Mouse (Mus musculus): ENCODE results near the gene Arhgap24. TPM values are rescaled to one million over a fixed set of nuclear protein-coding genes. Genes with fewer than 3 reads are reported as not detected.

The Arhgap24 gene
- total RNA-seq (2021) = 1 to 10 TPM; 8.7 to 9.1 TPM
- long read RNA-seq, experiment 1, transcript Arhgap24-201 (7 exons, 3,632 nt) = major isoform, 6 of 10 reads
- long read RNA-seq, experiment 1, partial matches to known transcripts = 1 of 10 reads
- long read RNA-seq, experiment 1, other reads (novel, unspliced or antisense) = 2 of 10 reads
- long read RNA-seq, experiment 2, transcript Arhgap24-201 (7 exons, 3,632 nt) = major isoform, 10 of 17 reads
- long read RNA-seq, experiment 2, partial matches to known transcripts = 0 of 17 reads
- long read RNA-seq, experiment 2, other reads (novel, unspliced or antisense) = 4 of 17 reads

DNA sequence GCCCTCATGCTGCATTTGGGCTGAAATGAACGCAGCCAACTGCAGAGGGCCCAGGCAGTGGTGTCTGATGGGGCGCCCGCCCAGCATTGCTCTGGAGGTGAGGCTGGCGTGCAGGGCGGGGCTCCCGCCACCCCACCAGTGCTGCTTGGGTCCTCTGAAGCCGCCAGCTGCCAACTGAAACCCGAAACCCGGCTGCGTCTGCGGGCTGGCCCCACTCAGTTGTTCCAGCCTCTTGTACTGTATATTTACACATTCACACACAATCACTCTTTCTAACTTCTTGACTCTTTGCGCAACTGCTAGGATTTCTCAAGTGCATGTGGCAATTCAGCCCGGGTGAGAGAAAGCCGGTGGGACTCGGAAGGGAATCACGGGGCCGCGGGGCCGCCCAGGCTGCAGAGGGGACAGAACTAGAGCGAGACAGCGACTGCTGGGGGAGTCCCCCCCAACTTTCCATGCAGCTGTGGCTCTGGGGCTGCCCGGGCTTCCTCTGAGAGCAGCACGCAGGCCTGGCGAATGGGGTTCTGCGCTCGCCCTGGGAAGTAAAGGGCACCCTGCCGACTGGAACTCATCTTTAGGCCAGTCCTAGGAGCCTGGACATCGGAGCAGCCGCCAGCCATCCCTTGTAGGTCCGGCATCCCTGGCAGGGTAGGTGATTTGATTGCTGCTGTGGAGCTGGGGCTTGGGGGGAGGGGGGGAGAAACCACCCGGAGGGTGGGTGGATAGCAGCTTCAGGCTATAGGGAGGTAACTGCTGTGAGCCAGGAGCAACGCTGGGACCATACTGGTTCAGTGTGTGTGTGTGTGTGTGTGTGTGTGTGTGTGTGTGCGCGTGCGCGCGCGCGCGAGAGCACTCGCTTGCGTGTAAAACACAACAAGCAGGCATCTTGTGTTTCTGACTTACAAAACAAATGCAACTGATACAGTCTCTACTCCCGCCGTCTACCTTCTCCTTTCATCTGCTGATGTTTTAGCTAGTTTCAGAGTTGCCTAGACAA, at the start of gene Arhgap24:
TSS of gene Arhgap24 (plus strand) at position 177 of the 997 bp plus-strand sequence.
- DNase-seq (ENCODE audit: low spot score in 2 of 2) = peak in 1 of 2 experiments; percentile 19

DNA sequence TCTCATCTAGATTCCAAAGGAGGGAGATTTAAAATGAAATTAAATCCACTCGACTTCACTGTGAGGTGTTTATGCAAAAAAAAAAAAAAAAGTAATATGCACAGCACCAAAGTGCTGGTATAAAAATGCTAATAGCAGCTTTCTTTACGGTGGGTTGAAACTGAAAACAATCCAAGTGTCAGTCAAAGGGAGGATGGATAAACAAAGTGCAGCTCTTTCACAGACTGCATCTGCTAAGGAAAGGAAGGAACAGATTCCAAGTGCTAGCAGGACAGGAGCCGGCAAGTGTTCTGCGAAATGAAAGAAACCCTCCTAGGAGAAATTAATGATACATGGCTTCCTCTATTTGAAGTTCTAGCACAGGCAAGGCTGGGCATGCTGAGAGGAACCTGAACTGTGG, 47.0 kb upstream of the Arhgap24 start:
- DNase-seq (ENCODE audit: low spot score in 2 of 2) = no peak

DNA sequence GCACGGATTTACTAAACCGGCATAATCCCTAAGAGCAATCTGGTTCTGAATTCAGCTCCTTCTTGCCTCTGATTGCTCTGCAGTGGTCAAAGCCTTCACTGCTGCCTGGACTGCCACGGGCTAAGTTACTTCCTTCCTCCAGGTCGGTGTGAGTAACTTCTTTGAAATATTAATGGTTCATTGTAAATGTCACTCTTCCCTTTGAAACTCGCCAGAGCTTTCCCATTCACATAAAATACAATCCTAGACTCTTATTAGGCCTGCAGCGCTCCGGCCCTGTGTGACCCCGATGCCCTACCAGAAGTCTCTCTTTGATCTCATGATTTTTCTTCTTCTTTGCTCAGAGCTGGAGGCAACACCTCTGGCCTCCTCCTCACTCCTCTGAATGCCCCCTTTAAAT, 44.6 kb upstream of the Arhgap24 start:
- DNase-seq (ENCODE audit: low spot score in 2 of 2) = no peak

DNA sequence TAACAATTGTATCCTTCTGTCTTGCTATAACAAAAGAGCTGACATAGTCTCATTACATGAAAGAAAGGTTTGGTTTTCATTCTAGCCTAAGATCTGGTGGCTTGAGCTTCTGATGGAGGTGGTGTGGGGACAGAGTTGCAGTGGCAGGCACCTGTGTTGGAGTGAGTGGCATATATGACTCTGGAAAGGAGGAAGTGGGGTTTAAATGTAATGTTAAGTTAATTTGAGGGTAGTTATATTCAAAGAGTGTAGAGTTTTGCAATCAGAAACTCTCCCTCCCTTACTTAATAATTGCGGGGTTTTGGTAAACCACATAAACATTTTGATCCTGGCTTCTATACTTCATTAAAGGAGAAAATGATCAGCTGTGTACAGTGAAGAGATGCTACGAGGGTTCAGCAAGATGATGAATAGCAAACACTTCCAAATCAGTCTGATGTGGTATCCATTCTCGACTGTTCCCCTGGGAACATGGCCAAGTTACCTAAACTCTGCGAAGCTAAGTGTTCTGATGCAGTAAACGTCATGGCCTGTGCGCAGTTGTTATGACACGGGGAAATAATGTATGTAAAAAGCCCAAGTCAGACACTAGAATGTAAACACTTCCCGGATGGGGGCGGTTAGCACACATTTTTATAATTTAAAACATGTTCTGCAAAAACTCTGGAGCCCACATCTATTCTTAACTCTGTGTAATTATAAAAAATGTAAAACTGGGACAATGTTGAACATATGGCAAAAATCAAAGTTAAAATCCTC, 41.9 kb upstream of the Arhgap24 start:
- no peak for DNase-seq (ENCODE audit: low spot score in 2 of 2)

DNA sequence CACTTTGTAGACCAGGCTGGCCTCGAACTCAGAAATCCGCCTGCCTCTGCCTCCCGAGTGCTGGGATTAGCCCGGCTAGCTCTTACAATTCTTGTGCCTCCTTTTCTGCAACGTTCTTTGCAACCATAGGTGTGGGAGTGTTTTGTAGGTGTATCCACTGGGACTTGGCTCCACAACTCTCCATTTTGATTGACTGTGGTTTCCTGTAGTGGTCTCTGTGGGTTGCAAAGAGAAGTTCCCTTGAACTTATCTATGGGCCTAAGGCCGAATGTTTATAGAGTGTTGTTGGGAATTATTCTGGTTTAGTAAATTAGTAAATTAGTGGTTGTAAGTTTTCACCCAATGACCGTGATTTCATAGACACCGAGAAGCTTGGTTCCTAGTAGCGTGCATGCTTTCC, 33.8 kb upstream of the Arhgap24 start:
- DNase-seq (ENCODE audit: low spot score in 2 of 2) = no peak

DNA sequence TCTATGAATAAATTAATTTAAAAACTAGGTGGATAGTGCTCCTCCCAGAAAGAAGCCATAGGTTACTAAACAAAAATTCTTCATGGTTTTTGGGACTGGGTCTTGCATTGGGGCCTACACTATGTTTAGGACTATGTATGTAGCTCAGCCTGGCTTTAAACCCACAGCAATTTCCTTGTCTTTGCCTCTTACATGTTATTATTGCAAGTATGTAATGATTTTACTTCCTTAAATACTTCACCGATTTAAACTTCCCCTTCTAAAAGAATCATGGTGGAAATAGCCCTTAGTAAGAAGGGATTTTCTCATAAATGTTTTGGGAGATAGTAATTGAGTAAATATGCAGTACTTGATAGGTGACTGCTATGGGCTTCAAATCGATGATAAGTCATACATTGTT, 30.3 kb upstream of the Arhgap24 start:
- DNase-seq (ENCODE audit: low spot score in 2 of 2) = no peak

DNA sequence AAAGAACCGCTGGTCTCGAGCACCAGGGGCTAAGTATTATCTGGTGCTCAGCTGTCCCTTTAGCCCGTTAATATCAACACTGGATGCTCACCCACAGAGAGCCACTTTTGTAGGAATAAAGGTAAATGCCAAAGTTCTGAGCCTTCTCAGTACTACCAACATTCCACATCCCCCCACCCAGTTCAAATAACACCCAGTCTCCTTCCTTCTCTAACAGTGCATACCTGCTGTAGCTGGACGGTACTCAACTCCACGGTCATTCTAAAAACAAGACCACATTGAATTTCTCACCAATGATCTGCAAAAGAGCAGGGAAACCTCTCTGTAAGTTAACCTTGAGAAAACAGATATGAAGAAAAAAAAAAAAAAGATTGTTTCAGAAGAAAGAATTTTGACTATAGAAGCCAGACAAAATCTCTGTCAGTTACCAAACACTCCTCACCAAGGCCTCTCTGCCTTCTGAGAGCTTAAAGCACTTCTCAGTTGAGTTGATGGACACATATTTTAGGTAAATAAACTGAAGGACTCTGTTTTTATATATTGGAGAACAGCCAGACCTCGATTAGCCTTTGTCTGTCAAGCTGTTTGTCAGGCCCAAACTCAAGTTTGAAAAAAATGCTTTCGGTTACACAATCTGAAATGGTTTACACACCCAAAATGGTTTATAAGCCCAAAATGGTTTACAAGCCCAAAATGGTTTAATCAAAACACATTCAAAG, 29.0 kb upstream of the Arhgap24 start:
- no peak for DNase-seq (ENCODE audit: low spot score in 2 of 2)

DNA sequence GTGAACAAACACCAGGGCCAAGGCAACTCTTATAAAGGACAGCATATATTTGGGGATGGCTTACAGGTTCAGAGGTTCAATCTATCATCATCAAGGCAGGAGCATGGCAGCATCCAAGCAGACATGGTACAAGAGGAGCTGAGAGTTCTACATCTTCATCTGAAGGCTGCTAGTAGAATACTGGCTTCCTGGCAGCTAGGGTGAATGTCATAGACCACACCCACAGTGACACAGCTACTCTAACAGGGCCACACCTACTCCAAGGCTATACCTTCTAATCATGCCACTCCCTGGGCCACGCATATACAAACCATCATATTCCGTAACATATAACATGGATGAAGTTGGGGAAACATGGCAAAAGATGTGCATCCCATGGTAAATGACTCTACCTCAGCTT, 27.9 kb upstream of the Arhgap24 start:
- DNase-seq (ENCODE audit: low spot score in 2 of 2) = no peak

DNA sequence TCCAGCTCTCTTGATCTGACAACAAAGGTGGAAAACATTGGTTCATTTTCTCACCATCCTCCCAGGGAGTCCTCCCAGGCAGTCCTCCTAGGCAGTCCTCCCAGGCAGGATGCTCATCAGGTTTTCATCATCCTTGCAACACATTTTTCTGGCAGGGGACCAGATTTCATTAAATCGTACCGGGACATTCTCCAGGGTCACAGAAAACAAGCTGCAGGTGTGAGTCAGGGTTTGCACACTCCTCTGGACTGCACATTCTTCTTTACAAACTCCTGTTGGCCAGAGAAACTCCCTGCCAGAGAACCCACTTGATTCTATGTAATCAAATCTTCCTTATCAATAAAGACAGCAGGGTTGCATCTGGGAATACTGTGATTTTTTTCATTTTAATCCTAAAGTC, 25.9 kb upstream of the Arhgap24 start:
- DNase-seq (ENCODE audit: low spot score in 2 of 2) = no peak

DNA sequence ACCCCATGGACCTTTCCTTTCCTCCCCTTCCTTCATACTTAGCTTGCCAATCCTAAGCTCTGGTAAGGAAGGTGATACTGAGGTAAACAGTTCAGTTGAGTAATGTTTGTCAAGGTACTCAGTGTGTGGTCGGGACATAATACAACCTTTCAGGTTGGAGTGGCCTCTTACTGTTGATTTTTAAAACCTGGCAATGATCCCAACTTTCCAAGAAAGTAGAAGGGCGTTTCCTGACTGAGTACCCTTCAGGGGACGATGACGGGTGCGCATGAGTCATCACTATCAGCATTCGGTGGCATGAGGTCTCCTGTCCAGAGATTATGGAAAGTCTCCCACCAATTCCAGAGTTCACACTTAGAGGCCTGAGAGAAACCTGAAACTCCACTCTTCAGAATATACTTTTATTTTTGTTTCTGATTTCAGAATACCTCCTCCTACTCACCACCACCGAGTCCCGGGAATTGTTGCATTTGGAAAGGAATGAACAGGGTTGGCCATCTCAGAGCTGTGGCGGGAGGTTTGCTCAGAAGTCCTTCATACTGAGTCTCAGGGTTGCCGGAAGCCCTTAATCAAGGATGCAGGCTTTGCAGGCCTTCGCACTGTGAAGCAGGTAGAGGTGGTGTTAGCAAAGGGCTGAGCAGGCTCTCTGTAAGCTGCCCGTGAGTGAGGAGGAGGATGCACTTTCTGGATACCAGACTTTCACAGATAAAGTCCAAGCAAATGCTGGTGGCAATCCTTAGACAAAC, 20.6 kb upstream of the Arhgap24 start:
- no peak for DNase-seq (ENCODE audit: low spot score in 2 of 2)

DNA sequence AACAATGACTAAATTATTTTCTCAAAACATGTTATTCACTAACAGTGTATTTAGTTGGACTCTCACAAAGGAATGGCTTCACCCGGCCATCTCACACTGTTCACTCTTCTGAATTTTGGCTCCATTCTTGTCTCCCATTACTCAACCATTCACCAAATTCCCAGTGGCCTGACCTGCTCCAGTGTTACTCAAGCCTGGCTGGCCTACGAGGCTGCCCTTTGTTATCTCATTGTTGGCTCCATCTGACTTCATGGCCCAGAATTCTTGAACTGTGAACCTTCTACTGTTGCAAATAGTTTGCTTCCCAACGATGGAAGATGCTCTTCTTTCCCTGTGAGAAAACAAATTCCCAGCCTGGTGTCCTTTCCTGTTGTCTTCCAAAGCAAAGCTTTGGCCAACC, 18.2 kb upstream of the Arhgap24 start:
- DNase-seq (ENCODE audit: low spot score in 2 of 2) = no peak

DNA sequence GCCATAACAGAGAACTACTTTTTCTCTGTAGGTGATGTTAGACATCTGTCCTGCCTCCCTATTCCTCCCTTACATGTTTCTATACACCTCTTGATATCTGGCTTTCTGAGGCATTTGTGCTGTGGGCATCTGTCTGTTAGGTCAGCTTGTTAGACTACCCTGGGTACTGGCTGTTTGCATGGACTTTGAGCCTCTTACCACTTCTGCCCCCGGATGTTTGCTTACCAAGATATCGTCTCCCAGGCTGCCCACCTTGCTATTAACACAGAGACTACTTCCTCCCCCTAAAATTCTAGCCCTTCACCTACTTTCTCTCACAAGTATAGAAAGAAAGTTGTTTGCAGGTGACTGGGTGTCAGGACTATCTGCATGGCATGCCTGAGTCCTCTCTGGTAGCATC, 15.8 kb upstream of the Arhgap24 start:
- no peak for DNase-seq (ENCODE audit: low spot score in 2 of 2)

DNA sequence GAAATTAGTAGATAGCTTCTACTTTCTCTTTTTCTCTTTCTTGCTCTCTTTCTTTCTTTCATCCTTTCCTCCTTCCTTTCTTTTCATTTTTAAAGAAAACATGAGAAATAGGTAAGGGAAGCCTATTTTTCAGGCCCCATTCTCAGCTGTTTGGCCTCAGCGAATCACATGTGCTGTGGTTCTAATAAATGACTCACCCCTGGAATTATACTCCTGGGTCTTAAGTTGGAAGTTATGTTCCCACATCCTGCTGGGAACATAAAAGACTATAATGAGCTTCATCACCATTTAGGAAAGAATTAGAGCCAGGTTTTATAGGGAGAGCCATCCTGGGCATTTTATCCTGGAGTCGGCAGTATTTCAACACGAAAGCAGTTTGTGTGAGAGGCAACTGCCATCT, 12.9 kb upstream of the Arhgap24 start:
- DNase-seq (ENCODE audit: low spot score in 2 of 2) = no peak

DNA sequence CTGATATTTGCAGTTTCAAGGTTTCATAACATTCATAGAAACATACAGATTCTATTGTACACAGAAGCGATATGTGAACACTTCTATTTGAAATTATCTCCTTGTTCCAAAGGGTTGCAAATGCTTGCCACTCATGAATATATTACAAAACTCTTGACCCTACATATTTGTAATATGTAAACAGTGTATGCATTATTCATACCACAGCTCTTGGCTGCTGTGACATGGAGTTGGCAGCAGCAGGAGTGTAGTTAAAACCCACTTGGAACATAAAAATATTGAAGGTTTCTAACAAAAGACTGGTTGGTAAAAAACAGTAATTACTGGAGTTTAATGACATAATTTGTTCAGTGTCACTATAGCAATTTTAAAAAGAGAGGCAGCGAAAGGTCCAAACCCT, 10.9 kb upstream of the Arhgap24 start:
- DNase-seq (ENCODE audit: low spot score in 2 of 2) = no peak

DNA sequence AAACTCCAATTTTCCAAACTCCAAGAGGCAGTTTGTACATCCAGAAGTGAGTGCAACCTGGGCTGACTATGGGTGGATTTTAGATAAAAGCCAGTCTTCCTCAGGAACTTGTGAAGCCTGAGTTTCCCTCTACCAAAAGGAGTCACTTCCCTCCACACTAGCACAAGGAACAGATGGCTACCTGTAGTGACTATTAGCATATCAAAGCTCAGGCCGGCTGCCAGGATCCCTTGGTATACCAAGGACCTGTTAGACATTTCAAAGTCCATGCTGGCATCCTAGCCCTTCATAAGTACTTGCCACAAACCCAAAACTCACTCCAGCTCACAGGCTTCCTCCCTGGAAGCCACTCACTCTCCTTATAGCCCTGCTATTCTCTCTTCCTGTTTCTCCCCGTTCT, 3.1 kb upstream of the Arhgap24 start:
- DNase-seq (ENCODE audit: low spot score in 2 of 2) = no peak

DNA sequence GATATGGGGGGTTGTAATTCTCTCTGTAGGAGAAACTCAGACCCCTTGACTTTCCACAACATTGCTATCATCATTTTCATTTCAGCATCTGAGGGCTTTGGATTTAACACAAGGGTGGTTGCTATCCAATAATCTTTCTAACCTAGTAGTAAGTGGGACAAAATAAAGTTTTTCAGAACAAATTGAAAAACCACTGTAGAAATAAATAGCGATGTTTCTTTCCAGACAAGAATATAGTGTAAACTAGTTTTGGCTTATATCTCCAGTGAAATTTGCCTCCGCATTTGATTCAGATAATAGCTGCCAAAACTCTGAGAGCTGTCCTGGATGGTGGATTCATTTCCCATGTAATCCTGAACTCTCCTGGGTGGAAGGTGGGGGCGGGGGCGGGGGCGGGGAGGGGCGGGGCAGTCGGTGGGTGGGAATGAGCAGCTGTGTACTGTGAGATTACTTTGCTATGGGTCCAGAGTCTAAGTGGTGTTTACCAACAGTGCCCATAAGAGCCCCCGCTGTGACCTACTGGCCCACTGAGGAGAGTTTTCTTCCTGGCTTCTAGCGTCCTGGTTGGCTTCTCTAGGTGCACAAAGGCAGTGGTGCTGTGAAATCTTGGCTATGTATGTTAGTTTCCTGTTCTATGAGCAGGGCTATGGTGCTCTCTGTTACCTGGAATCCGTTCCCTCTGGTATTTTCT, 2.2 kb downstream of the Arhgap24 start:
- no peak for DNase-seq (ENCODE audit: low spot score in 2 of 2)

DNA sequence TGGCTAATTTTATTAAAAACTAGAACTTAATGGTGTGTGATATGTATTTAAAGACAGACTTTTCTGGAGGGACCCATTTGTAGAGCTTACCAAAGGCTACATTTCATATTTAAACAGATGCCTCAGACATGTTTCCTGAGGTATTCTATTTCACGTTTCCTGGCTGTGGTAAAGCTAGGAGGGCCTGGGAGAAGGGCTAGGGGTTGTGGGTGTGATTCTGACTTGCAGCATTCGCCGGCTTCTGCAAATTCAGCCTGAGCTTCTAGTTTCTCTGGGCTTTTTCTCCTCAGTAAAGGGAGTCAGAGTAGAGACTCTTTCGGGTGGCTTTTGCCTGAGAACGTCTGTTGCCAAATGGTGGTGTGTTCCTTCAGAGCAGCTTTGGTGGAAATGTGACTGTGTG, 10.4 kb downstream of the Arhgap24 start:
- DNase-seq (ENCODE audit: low spot score in 2 of 2) = no peak

DNA sequence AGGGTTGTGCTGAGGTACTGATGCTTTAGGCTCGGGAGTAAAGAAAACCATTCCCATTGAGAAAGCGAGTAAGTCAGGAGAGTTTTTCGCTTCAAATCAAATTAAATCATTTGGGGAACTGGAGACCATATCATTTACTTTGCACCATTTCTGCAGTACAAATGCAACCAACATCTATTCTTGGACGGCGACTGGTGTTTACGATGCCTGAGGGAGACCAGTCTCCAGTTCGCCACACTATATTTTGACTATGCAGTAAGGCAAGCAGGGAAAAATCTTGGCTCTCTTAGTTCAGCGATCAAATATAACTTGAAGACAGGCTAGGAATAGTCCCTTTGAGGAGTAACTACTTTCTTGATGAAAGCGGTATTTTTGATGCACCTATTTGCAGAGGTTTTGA, 11.0 kb downstream of the Arhgap24 start:
- DNase-seq (ENCODE audit: low spot score in 2 of 2) = no peak

DNA sequence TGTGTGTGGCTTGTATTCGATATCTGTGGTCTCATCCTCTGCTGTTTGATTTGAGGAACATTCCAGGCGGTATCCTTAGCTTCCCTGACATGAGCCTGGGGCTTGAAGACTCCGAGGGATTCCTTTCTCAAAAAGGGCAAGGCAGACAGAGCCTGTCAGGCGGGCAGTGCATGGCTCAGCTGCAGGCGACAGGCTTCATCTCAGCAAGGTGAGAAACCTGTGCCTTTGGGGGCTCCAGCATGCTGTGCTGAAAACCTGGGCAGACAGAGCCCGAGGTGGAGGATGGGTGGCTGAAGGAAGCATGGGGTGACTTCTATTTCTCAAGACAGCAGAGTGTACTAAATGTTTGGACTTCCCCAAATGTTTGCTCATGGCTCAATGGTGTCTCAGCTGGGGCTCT, 13.6 kb downstream of the Arhgap24 start:
- DNase-seq (ENCODE audit: low spot score in 2 of 2) = no peak

DNA sequence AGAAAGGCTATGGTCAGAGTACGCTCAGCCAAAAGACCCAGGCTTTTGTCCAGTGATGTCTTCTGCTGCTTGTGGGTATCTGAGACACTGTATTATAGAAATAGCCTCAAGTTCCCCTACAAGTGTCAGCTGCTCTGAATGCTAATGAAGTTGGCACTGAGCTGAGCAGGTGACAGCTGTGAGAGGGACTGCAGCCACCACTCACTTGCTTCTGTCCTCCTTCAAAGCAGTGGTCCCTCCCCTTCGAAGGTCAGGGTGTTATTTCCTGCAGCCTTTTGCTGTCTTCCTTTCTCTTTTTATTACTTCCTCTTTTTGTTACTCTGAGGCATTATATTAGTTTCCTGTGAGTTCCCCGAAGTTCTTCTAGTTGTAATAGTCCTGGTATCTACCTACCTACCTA, 16.0 kb downstream of the Arhgap24 start:
- no peak for DNase-seq (ENCODE audit: low spot score in 2 of 2)
